Mouse (Mus musculus) thymus, adult 2 months (tissue): ENCODE data around the gene Cyp8b1.

Experiments used
- CTCF ChIP-seq: fragments of 200-500 bp; IDR thresholded peaks from 2 replicates; pipeline ENCODE4 v1.5.1; 2012; ENCODE audit warnings: mild to moderate bottlenecking, control low read depth, low read length, moderate library complexity, borderline replicate concordance; ENCODE audit not compliant: control insufficient read depth, poor library complexity, insufficient read depth; ENCODE audit errors: extremely low read depth
- POLR2A ChIP-seq: fragments of 200-500 bp; IDR thresholded peaks from 2 replicates; pipeline ENCODE4 v1.6.1; 2012; ENCODE audit warnings: mild to moderate bottlenecking, low read length, control low read depth, moderate library complexity; ENCODE audit not compliant: control insufficient read depth, poor library complexity, insufficient read depth; ENCODE audit errors: extremely low read depth

GRCm38 (mm10) chr9:121923906-121924305 is 7.8 kb upstream of the Cyp8b1 start:
- no peak for TF ChIP-seq POLR2A
- no peak for TF ChIP-seq CTCF
